Mouse (Mus musculus) lung, embryonic 14.5 days (tissue): ENCODE measurements at regions not wholly inside any gene's neighbourhood (a gene's known extent, or its start where the extent isn't known, plus 50 kb on each side); places are given as distances from the start of the nearest gene placed in this dataset.

Experiments
- ATAC-seq: fragments of 200-750 bp; cut with Nextera tagmentation; 2 replicates; pipeline ENCODE4 v1.8.0; 2017; ENCODE audit warnings: mild to moderate bottlenecking, moderate TSS enrichment, moderate library complexity; ENCODE audit not compliant: insufficient read depth
- DNase-seq: peaks from one replicate; pipeline ENCODE4 v3.0.0-alpha.2; 2015
- H3K27ac ChIP-seq: fragments of 300-500 bp; sonication (generic); 2 replicates; pipeline ENCODE4 v1.5.1; 2014; ENCODE audit warnings: low read depth, mild to moderate bottlenecking, moderate library complexity
- H3K27me3 ChIP-seq: fragments of 300-500 bp; sonication (generic); 2 replicates; pipeline ENCODE4 v1.6.1; 2014; ENCODE audit warnings: low read length, control low read depth; ENCODE audit not compliant: insufficient read depth
- H3K36me3 ChIP-seq: fragments of 300-500 bp; sonication (generic); 2 replicates; pipeline ENCODE4 v1.6.1; 2014; ENCODE audit warnings: control low read depth; ENCODE audit not compliant: insufficient read depth
- H3K4me1 ChIP-seq: fragments of 300-500 bp; sonication (generic); 2 replicates; pipeline ENCODE4 v1.6.1; 2014; ENCODE audit warnings: antibody characterized with exemption, control low read depth; ENCODE audit not compliant: insufficient read depth
- H3K4me2 ChIP-seq: fragments of 300-500 bp; sonication (generic); 2 replicates; pipeline ENCODE4 v1.6.1; 2014; ENCODE audit warnings: mild to moderate bottlenecking
- H3K4me3 ChIP-seq: fragments of 300-500 bp; sonication (generic); 2 replicates; pipeline ENCODE4 v1.5.1; 2014; ENCODE audit warnings: low read depth, low read length
- H3K9ac ChIP-seq: fragments of 300-500 bp; sonication (generic); 2 replicates; pipeline ENCODE4 v1.6.1; 2014
- H3K9me3 ChIP-seq: fragments of 300-500 bp; sonication (generic); 2 replicates; pipeline ENCODE4 v1.6.1; 2016; ENCODE audit warnings: low read depth, low read length, control low read depth
- CTCF ChIP-seq: IDR thresholded peaks from 2 replicates; pipeline ENCODE4 v1.5.1; 2016; ENCODE audit warnings: antibody characterized with exemption, low read depth
- WGBS: fragments of 180-500 bp; shearing (Covaris S2); extraction: QIAGEN DNeasy Blood & Tissue Kit; methylation state at CpG from one replicate; pipeline ENCODE4 v1.1.7; 2014; 5-methylcytosine and 5-hydroxymethylcytosine counted together

- WGBS = 28% methylated on average over 6 of the region's 6 CpGs
- no peaks in the 10 kb centered on the region for H3K9me3 ChIP-seq
Observed at GRCm38 (mm10) chr19:59837628-59838027, 105.8 kb downstream of the Rab11fip2 start.

GRCm38 (mm10) chr19:59844270-59844669 is 99.2 kb downstream of the Rab11fip2 start:
- Histone ChIP-seq H3K27me3 (no peaks in the 10 kb centered on the region), H3K9ac (no peak overlapping the region), H3K36me3 (no peaks in the 10 kb centered on the region), H3K4me2 (no peak overlapping the region), H3K4me3 (no peak overlapping the region), H3K27ac (no peak overlapping the region), H3K4me1 (no peaks in the 10 kb centered on the region), H3K9me3 (no peaks in the 10 kb centered on the region)
- no peak for TF ChIP-seq CTCF
- WGBS = 52% methylated on average over 3 of the region's 3 CpGs
- ATAC-seq (peak; percentile 91), DNase-seq (peak; percentile 77)

More at GRCm38 (mm10) chr19:59837628-59838027, 105.8 kb downstream of the Rab11fip2 start:
- TF ChIP-seq CTCF = no peak
- H3K27ac ChIP-seq = no peak overlapping the region
- H3K4me1 ChIP-seq = no peaks in the 10 kb centered on the region
- ATAC-seq = no peak
- H3K4me2 ChIP-seq = no peak overlapping the region
- H3K36me3 ChIP-seq = no peaks in the 10 kb centered on the region
- no peaks in the 10 kb centered on the region for H3K27me3 ChIP-seq
- no peak overlapping the region for H3K4me3 ChIP-seq
- no peak overlapping the region for H3K9ac ChIP-seq
- DNase-seq = no peak

- H3K4me3 ChIP-seq = no peak overlapping the region
- no peak overlapping the region for H3K9ac ChIP-seq
- DNase-seq (no peak), ATAC-seq (no peak)
- no peaks in the 10 kb centered on the region for H3K36me3 ChIP-seq
- no peak overlapping the region for H3K4me2 ChIP-seq
- no peak for TF ChIP-seq CTCF
- no peak overlapping the region for H3K27ac ChIP-seq
- no peaks in the 10 kb centered on the region for H3K27me3 ChIP-seq
- 83% methylated on average over 1 of the region's 1 CpGs for WGBS
- no peaks in the 10 kb centered on the region for H3K4me1 ChIP-seq
- H3K9me3 ChIP-seq = no peaks in the 10 kb centered on the region
Observed at GRCm38 (mm10) chr19:59846807-59847206, 96.6 kb downstream of the Rab11fip2 start.

GRCm38 (mm10) chr19:59850696-59851095 is 92.8 kb downstream of the Rab11fip2 start:
- Histone ChIP-seq H3K9me3 (no peaks in the 10 kb centered on the region), H3K27ac (no peak overlapping the region), H3K27me3 (no peaks in the 10 kb centered on the region), H3K4me3 (no peak overlapping the region), H3K4me2 (no peak overlapping the region), H3K9ac (no peak overlapping the region), H3K36me3 (no peaks in the 10 kb centered on the region), H3K4me1 (no peaks in the 10 kb centered on the region)
- DNase-seq = no peak
- TF ChIP-seq CTCF = no peak
- WGBS = 37% methylated on average over 5 of the region's 5 CpGs
- no peak for ATAC-seq

- TF ChIP-seq CTCF = no peak
- 40% methylated on average over 1 of the region's 1 CpGs for WGBS
- H3K9me3 ChIP-seq = no peaks in the 10 kb centered on the region
- no peaks in the 10 kb centered on the region for H3K4me1 ChIP-seq
- no peak for ATAC-seq
- no peak overlapping the region for H3K4me2 ChIP-seq
- no peaks in the 10 kb centered on the region for H3K27me3 ChIP-seq
- H3K27ac ChIP-seq = no peak overlapping the region
- no peaks in the 10 kb centered on the region for H3K36me3 ChIP-seq
- no peak for DNase-seq
- H3K9ac ChIP-seq = no peak overlapping the region
- H3K4me3 ChIP-seq = no peak overlapping the region
Observed at GRCm38 (mm10) chr19:59852011-59852738, 91.3 kb downstream of the Rab11fip2 start.
